Mouse (Mus musculus) ES-E14 (cell line): ENCODE results near the gene Plxnd1. TPM values are rescaled to one million over a fixed set of nuclear protein-coding genes. Genes with fewer than 3 reads are reported as not detected.

Experiments used
- DNase-seq: peaks from one replicate; pipeline ENCODE4 v3.0.0-alpha.2; 2013; ENCODE audit warnings: low read depth, low spot score
- H3K27ac ChIP-seq: 2 replicates; pipeline ENCODE4 v1.5.1; 2012; ENCODE audit warnings: low read depth, mild to moderate bottlenecking, low read length, moderate library complexity, mixed read lengths; ENCODE audit not compliant: poor library complexity, insufficient read depth, severe bottlenecking
- H3K36me3 ChIP-seq: 2 replicates; pipeline ENCODE4 v1.6.1; 2012; ENCODE audit warnings: mild to moderate bottlenecking, low read length, moderate library complexity, mixed read lengths; ENCODE audit not compliant: control insufficient read depth, poor library complexity, insufficient read depth, severe bottlenecking
- H3K4me1 ChIP-seq, 2 experiments: fragments of 150-350 bp in 1 of 2; sonication (generic) in 1 of 2; 2 replicates each; pipeline ENCODE4 v1.6.1; 2012; ENCODE audit warnings: low read length in 2 of 2, mild to moderate bottlenecking in 1 of 2, mixed read lengths in 1 of 2; ENCODE audit not compliant: control insufficient read depth in 2 of 2, insufficient read depth in 2 of 2, poor library complexity in 1 of 2
- H3K4me3 ChIP-seq, 2 experiments: fragments of 150-350 bp in 1 of 2; sonication (generic) in 1 of 2; 2 replicates each; pipeline ENCODE4 v1.5.1; 2012; ENCODE audit warnings: low read length in 2 of 2, low read depth in 1 of 2, mild to moderate bottlenecking in 1 of 2, mixed read lengths in 1 of 2; ENCODE audit not compliant: insufficient read depth in 1 of 2, poor library complexity in 1 of 2, severe bottlenecking in 1 of 2
- H3K9ac ChIP-seq: 2 replicates; pipeline ENCODE4 v1.6.1; 2012; ENCODE audit warnings: low read depth, mild to moderate bottlenecking, low read length, mixed read lengths; ENCODE audit not compliant: poor library complexity, insufficient read depth, severe bottlenecking
- H3K9me3 ChIP-seq: fragments of 150-350 bp; sonication (generic); 2 replicates; pipeline ENCODE4 v1.6.1; 2012; ENCODE audit warnings: low read depth, mild to moderate bottlenecking, low read length; ENCODE audit not compliant: control insufficient read depth, insufficient read depth
- CHD2 ChIP-seq: IDR thresholded peaks from 2 replicates; pipeline ENCODE4 v1.6.1; 2014; ENCODE audit warnings: mild to moderate bottlenecking, low read depth, low read length, inconsistent platforms
- HCFC1 ChIP-seq: IDR thresholded peaks from 2 replicates; pipeline ENCODE4 v1.6.1; 2012; ENCODE audit warnings: low read length, inconsistent platforms, borderline replicate concordance; ENCODE audit not compliant: insufficient read depth
- MAFK ChIP-seq: IDR thresholded peaks from 2 replicates; pipeline ENCODE4 v1.6.1; 2014; ENCODE audit warnings: mild to moderate bottlenecking, low read depth, low read length, inconsistent platforms; ENCODE audit not compliant: insufficient read depth
- ZC3H11A ChIP-seq: IDR thresholded peaks from 2 replicates; pipeline ENCODE4 v1.6.1; 2012; ENCODE audit warnings: low read depth, mild to moderate bottlenecking, inconsistent platforms, low read length, borderline replicate concordance
- ZNF384 ChIP-seq: IDR thresholded peaks from 2 replicates; pipeline ENCODE4 v1.6.1; 2012; ENCODE audit warnings: low read depth, low read length, inconsistent platforms
- in situ Hi-C, 2 experiments: fragments of 600-800 bp; cut with MboI; formaldehyde crosslinking; loops; one replicate each; pipeline ENCODE4 v1.15.1; 2025; ENCODE audit warnings: low sequenced_read_pairs in 2 of 2, inconsistent platforms in 1 of 2; ENCODE audit not compliant: unreplicated experiment in 2 of 2
- total RNA-seq: library from RNA; depleted of rRNA; stranded (reverse); fragments of 300-350 nt; gene quantifications from 2 replicates; pipeline ENCODE4 v1.2.3, GENCODE M21; 2012

Gene Plxnd1
- total RNA-seq, 1 experiment = 8.7 TPM

GRCm38 (mm10) chr6:115983306-115984038 is 11.3 kb downstream of the Plxnd1 start:
- Histone ChIP-seq H3K4me3 (no peak overlapping the region), H3K9ac (no peak overlapping the region)

DNA sequence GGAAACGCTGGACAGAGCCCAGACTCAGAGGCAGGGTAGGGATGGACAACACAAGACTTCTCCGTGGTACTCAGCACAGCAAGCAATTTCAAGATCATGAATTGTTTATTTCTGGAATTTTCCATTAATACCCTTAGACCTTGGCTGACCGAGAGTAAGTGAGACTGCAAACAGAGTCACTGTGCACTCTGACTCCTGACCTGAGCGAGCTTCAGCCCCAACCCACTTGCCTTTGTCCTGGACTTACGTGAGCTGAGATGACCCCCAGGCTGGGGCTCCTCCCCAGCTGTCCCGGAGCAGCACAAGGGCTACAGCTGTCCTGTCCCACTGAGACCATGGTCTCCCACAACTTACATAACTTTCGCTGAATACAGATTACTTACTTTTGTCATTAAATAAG is 11.9 kb downstream of the Plxnd1 start:
- Histone ChIP-seq H3K4me1 (no peaks in the 10 kb centered on the region), H3K36me3 (no peaks in the 10 kb centered on the region), H3K27ac (no peak overlapping the region), H3K9me3 (no peaks in the 10 kb centered on the region), H3K9ac (no peak overlapping the region), H3K4me3 (no peak overlapping the region)
- DNase-seq = no peak
- no peak for TF ChIP-seq ZNF384
- TF ChIP-seq ZC3H11A = no peak
- no peak for TF ChIP-seq CHD2
- in situ Hi-C loops = no loop called here

More at GRCm38 (mm10) chr6:115983306-115984038, 11.3 kb downstream of the Plxnd1 start:
- no peak for DNase-seq
- in situ Hi-C loops = no loop called here
- Histone ChIP-seq H3K9me3 (no peaks in the 10 kb centered on the region), H3K27ac (no peak overlapping the region), H3K4me1 (no peaks in the 10 kb centered on the region), H3K36me3 (no peaks in the 10 kb centered on the region)
- TF ChIP-seq HCFC1 (no peak), ZC3H11A (no peak), ZNF384 (peak; percentile 37; the same call in 1 of the 2 replicates), CHD2 (no peak), MAFK (no peak)

- no peak overlapping the region for H3K4me3 ChIP-seq
- no peaks in the 10 kb centered on the region for H3K36me3 ChIP-seq
- DNase-seq = peak; percentile 19
- no peaks in the 10 kb centered on the region for H3K9me3 ChIP-seq
- H3K4me1 ChIP-seq = no peaks in the 10 kb centered on the region
- no peak overlapping the region for H3K27ac ChIP-seq
- in situ Hi-C loops = no loop called here
- TF ChIP-seq CHD2 (no peak), ZNF384 (no peak), ZC3H11A (no peak), MAFK (no peak), HCFC1 (no peak)
- no peak overlapping the region for H3K9ac ChIP-seq
Measured at GRCm38 (mm10) chr6:115978596-115978995, 16.2 kb downstream of the Plxnd1 start.

GRCm38 (mm10) chr6:115977810-115978209 is 17.0 kb downstream of the Plxnd1 start:
- H3K4me3 ChIP-seq = no peak overlapping the region
- H3K27ac ChIP-seq = no peak overlapping the region
- TF ChIP-seq HCFC1 = no peak
- no peak for TF ChIP-seq CHD2
- no peak for TF ChIP-seq MAFK
- TF ChIP-seq ZNF384 = no peak
- no peak for TF ChIP-seq ZC3H11A
- DNase-seq = no peak
- H3K36me3 ChIP-seq = no peaks in the 10 kb centered on the region
- H3K9ac ChIP-seq = no peak overlapping the region
- in situ Hi-C loops = no loop called here
- no peaks in the 10 kb centered on the region for H3K4me1 ChIP-seq
- H3K9me3 ChIP-seq = no peaks in the 10 kb centered on the region
